Mouse (Mus musculus): ENCODE results near the gene Cd209e.
"Not testable (repeated sequence)": the region's sequence is repeated elsewhere in the genome, so short reads cannot be mapped to it uniquely, and the experiment has no call there.

Gene Cd209e

DNA sequence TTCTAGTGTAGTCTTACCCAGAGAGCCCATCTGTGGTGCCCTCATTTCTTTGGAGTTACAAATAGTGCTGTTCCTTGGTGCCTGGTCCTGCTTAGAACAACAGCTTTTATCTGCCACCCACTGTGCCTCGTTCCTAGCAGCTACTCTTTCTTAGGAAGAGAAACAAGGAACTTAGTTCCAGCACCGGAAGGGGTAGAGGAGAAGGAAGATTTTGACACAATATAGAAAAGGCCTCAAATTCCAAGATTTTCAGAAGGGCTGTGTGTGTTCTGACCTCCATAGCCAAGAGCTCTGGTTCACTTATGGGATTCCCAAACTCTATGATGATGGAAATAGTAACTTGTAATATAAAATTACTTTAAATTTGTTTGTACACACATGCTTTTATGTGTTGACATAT is at the start of gene Cd209e:
TSS of gene Cd209e (minus strand) at position 101 of the 400 bp plus-strand sequence.
- no peak for DNase-seq (ENCODE audit: low spot score)

DNA sequence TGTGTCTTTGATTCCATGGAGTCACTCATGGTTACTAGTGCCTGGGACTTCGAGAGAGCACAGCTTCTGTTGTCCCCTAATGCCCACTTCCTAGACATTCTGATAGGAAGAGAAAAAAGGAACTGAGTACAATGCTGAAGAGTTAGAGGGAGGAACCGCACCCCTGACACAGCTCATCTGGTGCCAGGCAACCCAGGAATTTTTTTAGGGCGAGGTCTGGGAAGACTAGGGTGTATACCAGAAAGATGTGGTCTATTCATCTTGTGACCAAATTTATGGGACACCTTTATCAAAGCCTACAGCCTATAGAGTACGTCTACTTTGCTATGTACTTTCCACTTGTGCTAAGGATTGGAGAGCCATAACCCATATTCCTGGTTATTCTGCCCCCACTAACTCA is 24.3 kb upstream of the Cd209e start, which contains the start of gene Cd209d:
TSS of gene Cd209d (minus strand) at position 101 of the 400 bp plus-strand sequence.
- no peak for DNase-seq (ENCODE audit: low spot score)

DNA sequence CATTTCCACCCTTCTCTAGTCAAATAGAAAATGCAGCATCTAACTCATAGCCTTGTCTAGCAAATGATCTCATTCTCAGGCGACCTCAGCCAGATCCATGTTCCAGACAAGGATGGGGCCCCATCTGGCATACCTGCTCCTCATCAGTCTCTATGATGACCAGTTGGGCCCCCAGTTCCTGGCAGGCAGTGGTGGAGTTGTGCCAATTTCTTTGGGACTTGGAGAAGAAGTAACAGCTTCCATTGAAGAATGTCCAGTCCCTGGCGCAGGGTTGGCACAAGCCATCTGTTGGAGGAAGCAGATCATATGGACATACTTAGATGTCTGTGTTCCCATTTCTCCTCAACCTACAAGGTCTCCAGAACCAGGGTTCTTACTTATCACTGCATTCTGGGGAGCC is 22.0 kb upstream of the Cd209e start:
- no peak for DNase-seq (ENCODE audit: low spot score)

DNA sequence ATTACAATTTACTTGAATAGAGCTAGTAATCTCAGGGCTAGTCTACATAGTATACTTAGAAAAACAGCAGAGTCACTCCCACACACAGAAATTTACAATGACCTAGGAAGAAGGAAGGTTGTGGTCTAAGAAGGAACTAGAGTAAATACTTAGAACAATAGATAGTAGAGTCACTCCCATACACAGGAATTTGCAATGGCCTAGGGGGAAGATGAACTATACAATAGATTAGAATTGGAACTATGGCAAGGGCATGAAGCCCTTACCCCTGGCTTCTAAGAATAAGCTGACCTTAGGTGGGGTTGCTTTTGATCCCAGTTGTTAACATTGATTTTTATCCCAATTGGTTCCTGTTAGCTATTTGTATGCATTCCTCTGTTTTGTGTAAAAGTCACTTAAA is 8.6 kb upstream of the Cd209e start:
- not testable (repeated sequence) for DNase-seq (ENCODE audit: low spot score)

DNA sequence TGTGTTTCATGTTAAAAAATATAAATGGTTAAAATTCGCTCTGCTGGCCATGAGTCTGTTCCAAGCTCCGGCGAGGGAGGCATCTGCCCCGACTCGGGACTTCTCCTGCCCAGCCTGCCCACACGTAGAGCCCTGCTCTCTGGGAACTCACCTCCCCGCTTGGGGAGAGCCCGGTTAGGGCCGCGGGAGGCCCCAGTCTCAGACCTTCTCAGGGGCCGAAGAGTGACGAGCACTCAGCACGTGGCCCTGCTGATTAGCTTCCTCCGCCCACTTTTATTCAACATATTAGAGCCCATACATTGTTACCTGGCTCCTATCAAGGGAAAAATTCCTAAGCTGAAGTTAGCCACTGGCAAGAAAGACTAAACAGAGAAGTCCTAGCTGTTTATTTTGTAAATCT is 51.0 kb downstream of the Cd209e start:
- peak; percentile 41 for DNase-seq (ENCODE audit: low spot score)
